Mouse (Mus musculus) stomach, postnatal 0 days (tissue): ENCODE measurements around the gene Hal. TPM values are rescaled to one million over a fixed set of nuclear protein-coding genes. Genes with fewer than 3 reads are reported as not detected.

Source experiments
- ATAC-seq: fragments of 200-750 bp; cut with Nextera tagmentation; 2 replicates; pipeline ENCODE4 v1.8.0; 2017; ENCODE audit not compliant: low FRiP score, low TSS enrichment
- DNase-seq: peaks from one replicate; pipeline ENCODE4 v3.0.0-alpha.2; 2016; ENCODE audit warnings: low spot score
- H3K27ac ChIP-seq: fragments of 300-500 bp; sonication (generic); replicated peaks from 2 replicates; pipeline ENCODE4 v1.5.1; 2014; ENCODE audit warnings: mild to moderate bottlenecking, control low read depth
- H3K27me3 ChIP-seq: fragments of 300-500 bp; sonication (generic); 2 replicates; pipeline ENCODE4 v1.6.1; 2014; ENCODE audit warnings: low read length; ENCODE audit not compliant: control insufficient read depth, insufficient read depth
- H3K36me3 ChIP-seq: fragments of 300-500 bp; sonication (generic); 2 replicates; pipeline ENCODE4 v1.6.1; 2014; ENCODE audit warnings: low read length, mixed read lengths; ENCODE audit not compliant: control insufficient read depth, insufficient read depth
- H3K4me1 ChIP-seq: fragments of 300-500 bp; sonication (generic); replicated peaks from 2 replicates; pipeline ENCODE4 v1.6.1; 2014; ENCODE audit warnings: antibody characterized with exemption; ENCODE audit not compliant: control insufficient read depth, insufficient read depth
- H3K4me2 ChIP-seq: fragments of 300-500 bp; sonication (generic); replicated peaks from 2 replicates; pipeline ENCODE4 v1.6.1; 2014; ENCODE audit warnings: low read depth, mild to moderate bottlenecking, control low read depth, moderate library complexity
- H3K4me3 ChIP-seq: fragments of 300-500 bp; sonication (generic); 2 replicates; pipeline ENCODE4 v1.5.1; 2014; ENCODE audit warnings: low read depth, low read length, control low read depth
- H3K9ac ChIP-seq: fragments of 300-500 bp; sonication (generic); 2 replicates; pipeline ENCODE4 v1.6.1; 2014; ENCODE audit warnings: mild to moderate bottlenecking, low read length, control low read depth, mixed read lengths
- H3K9me3 ChIP-seq: fragments of 300-500 bp; sonication (generic); 2 replicates; pipeline ENCODE4 v1.6.1; 2016; ENCODE audit warnings: low read length; ENCODE audit not compliant: control insufficient read depth
- CTCF ChIP-seq: IDR thresholded peaks from 2 replicates; pipeline ENCODE4 v1.5.1; 2016; ENCODE audit warnings: antibody characterized with exemption, low read depth, mild to moderate bottlenecking, moderate library complexity
- EP300 ChIP-seq: optimal IDR thresholded peaks from 2 replicates; pipeline ENCODE3; 2016; ENCODE audit warnings: antibody characterized with exemption
- WGBS: fragments of 180-500 bp; shearing (Covaris S2); extraction: QIAGEN DNeasy Blood & Tissue Kit; methylation state at CpG from one replicate; pipeline ENCODE4 v1.1.7; 2014; 5-methylcytosine and 5-hydroxymethylcytosine counted together
- polyA plus RNA-seq: library from polyadenylated mRNA; unstranded; fragments of >200 nt; fragmentation: Nextera tagmentation; extraction: Ambion mirVana; gene quantifications from 2 replicates; pipeline ENCODE4 v1.2.1, GENCODE M21; 2015

Hal gene
- polyA plus RNA-seq, 1 experiment from 2014 or later = 0.81 TPM

- WGBS = 81% methylated on average over 11 of the region's 11 CpGs
- Histone ChIP-seq H3K27me3 (no peaks in the 10 kb centered on the region), H3K4me1 (no peaks in the 10 kb centered on the region), H3K9me3 (no peaks in the 10 kb centered on the region), H3K36me3 (peaks cover 20% of the 10 kb centered on the region; the same call in 1 of the 2 replicates), H3K4me3 (no peak overlapping the region), H3K27ac (no peak overlapping the region), H3K4me2 (no peak overlapping the region), H3K9ac (no peak overlapping the region)
- no peak for ATAC-seq
- no peak for DNase-seq
- no peak for TF ChIP-seq CTCF
- TF ChIP-seq EP300 = no peak
Observed at GRCm38 (mm10) chr10:93460106-93460505, 28.5 kb upstream of the Hal start.

- no peak overlapping the region for H3K4me3 ChIP-seq
- 84% methylated on average over 7 of the region's 7 CpGs for WGBS
- no peaks in the 10 kb centered on the region for H3K4me1 ChIP-seq
- no peak overlapping the region for H3K4me2 ChIP-seq
- TF ChIP-seq EP300 (no peak), CTCF (no peak)
- H3K36me3 ChIP-seq = peaks cover 37% of the 10 kb centered on the region
- DNase-seq = no peak
- no peaks in the 10 kb centered on the region for H3K9me3 ChIP-seq
- no peak overlapping the region for H3K27ac ChIP-seq
- no peaks in the 10 kb centered on the region for H3K27me3 ChIP-seq
- ATAC-seq = no peak
- no peak overlapping the region for H3K9ac ChIP-seq
Observed at GRCm38 (mm10) chr10:93462692-93463382, 25.7 kb upstream of the Hal start.

- 88% methylated on average over 13 of the region's 13 CpGs for WGBS
- Histone ChIP-seq H3K4me1 (no peaks in the 10 kb centered on the region), H3K9ac (no peak overlapping the region), H3K27me3 (no peaks in the 10 kb centered on the region), H3K9me3 (no peaks in the 10 kb centered on the region), H3K36me3 (peaks cover 38% of the 10 kb centered on the region), H3K27ac (no peak overlapping the region), H3K4me2 (no peak overlapping the region), H3K4me3 (no peak overlapping the region)
- ATAC-seq = no peak
- DNase-seq = no peak
- no peak for TF ChIP-seq CTCF
- no peak for TF ChIP-seq EP300
Observed at GRCm38 (mm10) chr10:93463611-93464010, 25.0 kb upstream of the Hal start.

- H3K9ac ChIP-seq = no peak overlapping the region
- ATAC-seq (no peak), DNase-seq (no peak)
- H3K9me3 ChIP-seq = no peaks in the 10 kb centered on the region
- WGBS = 91% methylated on average over 4 of the region's 4 CpGs
- no peak overlapping the region for H3K4me2 ChIP-seq
- TF ChIP-seq CTCF (no peak), EP300 (no peak)
- H3K27ac ChIP-seq = no peak overlapping the region
- peaks cover 27% of the 10 kb centered on the region for H3K36me3 ChIP-seq
- H3K27me3 ChIP-seq = no peaks in the 10 kb centered on the region
- no peak overlapping the region for H3K4me3 ChIP-seq
- no peaks in the 10 kb centered on the region for H3K4me1 ChIP-seq
Observed at GRCm38 (mm10) chr10:93467259-93467658, 21.3 kb upstream of the Hal start.

- Histone ChIP-seq H3K4me3 (no peak overlapping the region), H3K27me3 (no peaks in the 10 kb centered on the region), H3K9ac (no peak overlapping the region), H3K4me2 (no peak overlapping the region), H3K4me1 (no peaks in the 10 kb centered on the region), H3K9me3 (no peaks in the 10 kb centered on the region), H3K27ac (no peak overlapping the region), H3K36me3 (peaks cover 23% of the 10 kb centered on the region)
- TF ChIP-seq EP300 (no peak), CTCF (no peak)
- no peak for ATAC-seq
- DNase-seq = no peak
- 98% methylated on average over 3 of the region's 3 CpGs for WGBS
Observed at GRCm38 (mm10) chr10:93467791-93468190, 20.8 kb upstream of the Hal start.

- H3K36me3 ChIP-seq = peaks cover 31% of the 10 kb centered on the region
Observed at GRCm38 (mm10) chr10:93471415-93471814, 17.2 kb upstream of the Hal start.

More at GRCm38 (mm10) chr10:93471415-93471814, 17.2 kb upstream of the Hal start:
- Histone ChIP-seq H3K4me3 (no peak overlapping the region), H3K9me3 (no peaks in the 10 kb centered on the region), H3K4me2 (no peak overlapping the region), H3K9ac (no peak overlapping the region), H3K27ac (no peak overlapping the region), H3K4me1 (no peaks in the 10 kb centered on the region), H3K27me3 (no peaks in the 10 kb centered on the region)
- WGBS = 50% methylated on average over 11 of the region's 11 CpGs
- DNase-seq = peak; percentile 88
- TF ChIP-seq CTCF (peak; percentile 96), EP300 (no peak)
- peak; percentile 71 for ATAC-seq
